Mouse (Mus musculus) hindbrain, embryonic 15.5 days (tissue): ENCODE data around the gene Ppp1r17. TPM values are rescaled to one million over a fixed set of nuclear protein-coding genes. Genes with fewer than 3 reads are reported as not detected.

Source experiments
- ATAC-seq: fragments of 200-750 bp; cut with Nextera tagmentation; 2 replicates; pipeline ENCODE4 v1.8.0; 2017; ENCODE audit warnings: low read depth, moderate number of reproducible peaks, moderate TSS enrichment; ENCODE audit not compliant: low FRiP score
- H3K27ac ChIP-seq: fragments of 300-500 bp; sonication (generic); replicated peaks from 2 replicates; pipeline ENCODE4 v1.5.1; 2015; ENCODE audit warnings: mild to moderate bottlenecking, inconsistent platforms
- H3K27me3 ChIP-seq: fragments of 300-500 bp; sonication (generic); 2 replicates; pipeline ENCODE4 v1.6.1; 2015; ENCODE audit warnings: control low read depth, inconsistent platforms
- H3K36me3 ChIP-seq: fragments of 300-500 bp; sonication (generic); 2 replicates; pipeline ENCODE4 v1.6.1; 2015; ENCODE audit warnings: control low read depth, inconsistent platforms
- H3K4me1 ChIP-seq: fragments of 300-500 bp; sonication (generic); replicated peaks from 2 replicates; pipeline ENCODE4 v1.6.1; 2015; ENCODE audit warnings: control low read depth, inconsistent platforms
- H3K4me2 ChIP-seq: fragments of 300-500 bp; sonication (generic); 2 replicates; pipeline ENCODE4 v1.6.1; 2015; ENCODE audit warnings: moderate library complexity, mild to moderate bottlenecking, inconsistent platforms
- H3K4me3 ChIP-seq: fragments of 300-500 bp; sonication (generic); 2 replicates; pipeline ENCODE4 v1.5.1; 2015; ENCODE audit warnings: mild to moderate bottlenecking, inconsistent platforms
- H3K9ac ChIP-seq: fragments of 300-500 bp; sonication (generic); 2 replicates; pipeline ENCODE4 v1.6.1; 2015; ENCODE audit warnings: inconsistent platforms
- H3K9me3 ChIP-seq: fragments of 300-500 bp; sonication (generic); 2 replicates; pipeline ENCODE4 v1.6.1; 2016; ENCODE audit warnings: control low read depth, inconsistent platforms
- WGBS: fragments of 180-500 bp; shearing (Covaris S2); methylation state at CpG from one replicate; pipeline ENCODE4 v1.1.7; 2015; 5-methylcytosine and 5-hydroxymethylcytosine counted together
- polyA plus RNA-seq: library from polyadenylated mRNA; unstranded; fragments of >200 nt; fragmentation: Nextera tagmentation; extraction: Ambion mirVana; gene quantifications from 2 replicates; pipeline ENCODE4 v1.2.1, GENCODE M21; 2015

Ppp1r17 gene
- polyA plus RNA-seq, 1 experiment from 2014 or later = 2.3 TPM

- H3K4me2 ChIP-seq = no peak overlapping the region
Observed at GRCm38 (mm10) chr6:56039476-56040055, 22.3 kb downstream of the Ppp1r17 start.

GRCm38 (mm10) chr6:56044270-56044669, 27.0 kb downstream of the Ppp1r17 start:
- no peak overlapping the region for H3K4me2 ChIP-seq
- no peaks in the 10 kb centered on the region for H3K4me1 ChIP-seq
- H3K4me3 ChIP-seq = no peak overlapping the region
- ATAC-seq = no peak
- H3K36me3 ChIP-seq = no peaks in the 10 kb centered on the region
- no peaks in the 10 kb centered on the region for H3K27me3 ChIP-seq
- H3K27ac ChIP-seq = no peak overlapping the region
- no peak overlapping the region for H3K9ac ChIP-seq
- WGBS = 32% methylated on average over 5 of the region's 5 CpGs
- H3K9me3 ChIP-seq = no peaks in the 10 kb centered on the region

More at GRCm38 (mm10) chr6:56039476-56040055, 22.3 kb downstream of the Ppp1r17 start:
- H3K36me3 ChIP-seq = no peaks in the 10 kb centered on the region
- no peak overlapping the region for H3K9ac ChIP-seq
- H3K27ac ChIP-seq = no peak overlapping the region
- WGBS = 68% methylated on average over 4 of the region's 4 CpGs
- H3K27me3 ChIP-seq = no peaks in the 10 kb centered on the region
- no peak for ATAC-seq
- no peaks in the 10 kb centered on the region for H3K9me3 ChIP-seq
- no peak overlapping the region for H3K4me3 ChIP-seq
- no peaks in the 10 kb centered on the region for H3K4me1 ChIP-seq

DNA sequence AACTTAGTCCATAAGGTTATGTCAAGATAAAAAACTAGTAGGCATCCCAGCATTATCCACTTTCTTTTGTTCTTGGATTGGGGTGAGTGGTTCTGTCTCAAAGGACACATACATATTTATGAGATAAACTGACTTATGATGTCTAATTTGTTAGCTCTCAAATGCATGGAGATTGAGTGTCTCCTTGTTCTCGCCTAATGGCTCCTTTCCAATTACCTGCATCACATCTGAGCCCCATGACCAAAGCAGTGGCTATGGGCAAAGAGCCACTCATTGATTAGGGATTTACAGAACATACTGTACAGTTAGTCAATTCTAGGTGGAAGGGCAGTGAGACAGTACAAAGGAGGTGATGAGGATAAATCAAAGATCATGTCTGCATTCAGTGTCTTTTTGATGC, 27.4 kb downstream of the Ppp1r17 start:
- H3K9me3 ChIP-seq = no peaks in the 10 kb centered on the region
- ATAC-seq = no peak
- H3K4me1 ChIP-seq = no peaks in the 10 kb centered on the region
- no peaks in the 10 kb centered on the region for H3K27me3 ChIP-seq
- no peak overlapping the region for H3K4me2 ChIP-seq
- WGBS = 27% methylated on average over 1 of the region's 1 CpGs
- no peaks in the 10 kb centered on the region for H3K36me3 ChIP-seq
- no peak overlapping the region for H3K9ac ChIP-seq
- no peak overlapping the region for H3K27ac ChIP-seq
- H3K4me3 ChIP-seq = no peak overlapping the region

DNA sequence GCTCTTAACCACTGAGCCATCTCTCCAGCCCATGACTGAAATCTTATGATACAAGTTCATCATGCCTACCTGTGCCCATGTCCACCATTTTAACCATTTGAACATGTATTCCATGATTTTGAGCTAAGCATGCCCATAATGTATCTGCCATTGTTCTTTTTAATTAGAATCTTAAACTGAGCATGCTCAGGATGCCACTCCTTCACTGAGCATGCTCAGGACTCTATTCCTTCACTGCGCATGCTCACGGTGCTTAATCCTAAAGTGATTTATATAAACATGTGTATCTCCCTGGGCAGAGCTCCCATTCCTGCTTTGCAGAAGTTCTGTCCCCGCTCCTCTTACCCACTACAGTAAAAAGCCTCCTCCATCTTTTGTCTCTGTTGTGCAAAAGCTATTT, 31.3 kb downstream of the Ppp1r17 start:
- no peak overlapping the region for H3K4me2 ChIP-seq
- no peaks in the 10 kb centered on the region for H3K36me3 ChIP-seq
- no peak overlapping the region for H3K4me3 ChIP-seq
- ATAC-seq = no peak
- no peak overlapping the region for H3K27ac ChIP-seq
- 88% methylated on average over 3 of the region's 3 CpGs for WGBS
- H3K9me3 ChIP-seq = no peaks in the 10 kb centered on the region
- H3K4me1 ChIP-seq = no peaks in the 10 kb centered on the region
- no peak overlapping the region for H3K9ac ChIP-seq
- no peaks in the 10 kb centered on the region for H3K27me3 ChIP-seq

- ATAC-seq = peak; percentile 77; the same call in 1 of the 2 replicates
- H3K27ac ChIP-seq = no peak overlapping the region
- no peaks in the 10 kb centered on the region for H3K36me3 ChIP-seq
- H3K4me1 ChIP-seq = no peaks in the 10 kb centered on the region
- WGBS = 31% methylated on average over 4 of the region's 4 CpGs
- no peak overlapping the region for H3K4me2 ChIP-seq
- no peak overlapping the region for H3K4me3 ChIP-seq
- no peak overlapping the region for H3K9ac ChIP-seq
- H3K27me3 ChIP-seq = no peaks in the 10 kb centered on the region
- H3K9me3 ChIP-seq = no peaks in the 10 kb centered on the region
Observed at GRCm38 (mm10) chr6:56049104-56049503, 31.8 kb downstream of the Ppp1r17 start.

DNA sequence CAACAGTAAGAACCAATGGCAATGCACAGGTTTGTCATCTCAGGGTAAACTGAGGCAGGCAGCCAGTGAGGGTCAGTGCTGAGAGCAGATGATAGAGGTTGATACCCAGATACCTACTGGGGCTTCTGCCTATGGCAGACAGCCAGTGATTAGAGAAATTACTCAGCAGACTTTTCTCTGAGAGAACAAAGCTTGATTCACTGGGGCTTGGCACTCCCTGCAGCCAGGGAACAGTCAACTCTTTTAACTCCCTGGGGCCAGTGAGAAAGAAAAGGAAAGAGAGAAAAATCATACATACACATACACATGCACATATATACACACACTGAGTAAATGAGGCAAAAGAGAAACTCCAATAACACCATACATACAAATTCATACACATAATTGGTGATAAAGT, 46.4 kb downstream of the Ppp1r17 start:
- Histone ChIP-seq H3K27me3 (no peaks in the 10 kb centered on the region), H3K9me3 (no peaks in the 10 kb centered on the region), H3K9ac (no peak overlapping the region), H3K4me2 (no peak overlapping the region), H3K27ac (no peak overlapping the region), H3K4me3 (no peak overlapping the region), H3K4me1 (no peaks in the 10 kb centered on the region), H3K36me3 (no peaks in the 10 kb centered on the region)
- ATAC-seq = no peak

- Histone ChIP-seq H3K4me1 (no peaks in the 10 kb centered on the region), H3K27me3 (no peaks in the 10 kb centered on the region), H3K4me3 (no peak overlapping the region), H3K27ac (no peak overlapping the region), H3K9ac (no peak overlapping the region), H3K4me2 (no peak overlapping the region), H3K9me3 (no peaks in the 10 kb centered on the region), H3K36me3 (no peaks in the 10 kb centered on the region)
- ATAC-seq = peak; percentile 92
- 46% methylated on average over 5 of the region's 5 CpGs for WGBS
Observed at GRCm38 (mm10) chr6:56066632-56067282, 49.5 kb downstream of the Ppp1r17 start.

- Histone ChIP-seq H3K27me3 (no peaks in the 10 kb centered on the region), H3K36me3 (no peaks in the 10 kb centered on the region), H3K4me3 (no peak overlapping the region), H3K4me1 (no peaks in the 10 kb centered on the region), H3K4me2 (no peak overlapping the region), H3K27ac (no peak overlapping the region), H3K9ac (no peak overlapping the region), H3K9me3 (no peaks in the 10 kb centered on the region)
- ATAC-seq = no peak
Observed at GRCm38 (mm10) chr6:56068516-56068915, 51.2 kb downstream of the Ppp1r17 start.

DNA sequence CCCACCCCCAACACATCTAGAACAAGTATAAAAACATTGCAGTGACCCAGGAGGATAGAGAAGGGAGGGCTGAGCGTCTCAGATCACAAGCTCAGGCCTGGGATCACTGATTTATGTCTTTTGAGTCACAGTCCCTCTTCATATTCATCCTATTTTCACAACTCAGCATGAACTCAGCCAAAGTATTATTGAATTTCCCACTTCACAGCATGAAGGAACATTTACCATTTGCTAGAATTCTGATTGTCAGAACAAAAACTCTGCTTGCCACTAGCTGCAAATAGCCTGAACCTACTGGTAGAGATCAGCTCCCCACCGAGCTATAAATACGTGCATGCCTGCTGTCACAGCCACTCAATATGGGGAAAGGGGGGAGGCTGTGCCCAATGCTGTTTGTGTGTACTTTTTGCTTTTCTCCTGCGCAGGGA, 59.1 kb downstream of the Ppp1r17 start:
- Histone ChIP-seq H3K27ac (no peak overlapping the region), H3K27me3 (no peaks in the 10 kb centered on the region)
- ATAC-seq = peak; percentile 68; the same call in 1 of the 2 replicates

More for the DNA sequence above, 59.1 kb downstream of the Ppp1r17 start:
- no peaks in the 10 kb centered on the region for H3K4me1 ChIP-seq
- H3K36me3 ChIP-seq = no peaks in the 10 kb centered on the region
- no peak overlapping the region for H3K4me2 ChIP-seq
- H3K4me3 ChIP-seq = no peak overlapping the region
- 19% methylated on average over 4 of the region's 4 CpGs for WGBS
- H3K9me3 ChIP-seq = no peaks in the 10 kb centered on the region
- no peak overlapping the region for H3K9ac ChIP-seq

Other genes with a start within 250 kb of the Ppp1r17 start
- 0.22 TPM in 1 of 2 replicates, not detected in the other for gene Itprid1, start 180.6 kb upstream of the Ppp1r17 start, polyA plus RNA-seq